Mouse (Mus musculus): Measurements from ENCODE around the gene Cmip. TPM values are rescaled to one million over a fixed set of nuclear protein-coding genes. Genes with fewer than 3 reads are reported as not detected.

Gene Cmip
- total RNA-seq, 2 experiments from 2014 or later, result 288 to 289 TPM

- no peak for DNase-seq (ENCODE audit: extremely low spot score in 1 of 2, low spot score in 1 of 2)
Measured at GRCm38 (mm10) chr8:117368781-117369180, 111.9 kb downstream of the Cmip start.

DNA sequence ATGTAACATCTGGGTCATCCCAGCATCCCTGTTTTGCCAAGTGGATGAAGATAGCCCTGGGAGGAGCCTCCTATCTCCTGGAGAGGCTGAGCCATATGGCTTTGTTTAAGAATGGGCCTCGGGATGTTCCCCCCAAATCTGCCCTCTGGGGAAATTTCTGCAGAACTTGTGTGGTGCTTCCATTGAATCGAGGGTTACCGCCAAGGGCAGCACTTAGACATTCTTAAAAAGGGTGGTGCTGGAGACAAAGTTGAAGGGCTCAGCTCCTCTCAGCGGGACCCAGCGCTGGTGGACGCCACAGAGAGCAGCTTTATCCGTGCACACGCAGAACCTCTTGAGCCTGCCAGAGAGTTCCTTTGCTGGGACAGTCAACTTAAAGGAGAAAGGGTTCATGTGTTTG lies 113.1 kb downstream of the Cmip start:
- no peak for DNase-seq (ENCODE audit: extremely low spot score in 1 of 2, low spot score in 1 of 2)

- no peak for DNase-seq (ENCODE audit: extremely low spot score in 1 of 2, low spot score in 1 of 2)
Measured at GRCm38 (mm10) chr8:117371189-117371588, 114.3 kb downstream of the Cmip start.

GRCm38 (mm10) chr8:117372070-117372469 lies 115.2 kb downstream of the Cmip start:
- DNase-seq (ENCODE audit: extremely low spot score in 1 of 2, low spot score in 1 of 2), result peak; percentile 39 to 43

GRCm38 (mm10) chr8:117373001-117373428 lies 116.2 kb downstream of the Cmip start:
- DNase-seq (ENCODE audit: extremely low spot score in 1 of 2, low spot score in 1 of 2), result no peak

DNA sequence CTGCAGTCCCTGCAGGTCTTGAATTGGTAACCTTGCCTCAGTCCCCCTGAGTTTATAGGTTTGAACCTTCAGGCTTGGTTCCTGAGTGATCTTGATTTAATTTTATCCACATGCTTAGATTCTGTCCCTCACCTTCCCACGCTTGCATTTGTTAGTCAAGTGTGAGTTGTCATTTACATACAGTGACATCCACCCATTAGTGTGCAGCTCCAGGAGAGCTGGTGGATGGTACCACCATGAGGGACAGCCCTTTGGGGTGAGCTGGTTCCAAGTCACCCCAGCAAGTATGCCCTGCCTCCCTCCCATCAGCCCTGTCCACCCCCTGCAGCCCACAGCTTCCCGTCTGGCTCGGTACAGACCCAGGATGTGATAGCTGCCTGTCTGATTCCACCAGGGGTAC lies 117.2 kb downstream of the Cmip start:
- DNase-seq (ENCODE audit: extremely low spot score in 1 of 2, low spot score in 1 of 2), result no peak

- DNase-seq (ENCODE audit: extremely low spot score in 1 of 2, low spot score in 1 of 2), result no peak
Measured at GRCm38 (mm10) chr8:117376997-117377396, 120.1 kb downstream of the Cmip start.

- no peak for DNase-seq (ENCODE audit: extremely low spot score in 1 of 2, low spot score in 1 of 2)
Measured at GRCm38 (mm10) chr8:117378625-117379024, 121.8 kb downstream of the Cmip start.

DNA sequence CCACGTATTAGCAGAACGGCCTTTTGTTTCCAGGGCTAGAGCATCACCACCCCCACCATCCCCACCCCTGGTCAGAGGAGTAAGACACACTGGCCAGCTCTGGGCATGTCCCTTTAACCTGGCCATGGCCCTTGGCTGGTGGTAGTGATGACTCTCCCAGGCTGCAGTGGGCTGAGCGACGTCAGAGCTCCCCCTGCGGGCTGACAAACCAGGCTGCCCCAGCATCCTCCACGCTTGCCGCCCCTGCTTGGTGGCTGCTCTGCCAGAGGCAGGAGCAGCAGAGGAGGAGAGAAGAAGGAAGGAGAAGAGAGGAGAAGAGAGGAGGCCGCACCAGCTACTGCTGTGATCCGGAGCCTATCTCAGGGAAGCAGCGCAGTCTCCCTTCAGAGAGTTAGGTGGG lies 122.3 kb downstream of the Cmip start:
- DNase-seq (ENCODE audit: extremely low spot score in 1 of 2, low spot score in 1 of 2), result peak; percentile 59 to 76

DNA sequence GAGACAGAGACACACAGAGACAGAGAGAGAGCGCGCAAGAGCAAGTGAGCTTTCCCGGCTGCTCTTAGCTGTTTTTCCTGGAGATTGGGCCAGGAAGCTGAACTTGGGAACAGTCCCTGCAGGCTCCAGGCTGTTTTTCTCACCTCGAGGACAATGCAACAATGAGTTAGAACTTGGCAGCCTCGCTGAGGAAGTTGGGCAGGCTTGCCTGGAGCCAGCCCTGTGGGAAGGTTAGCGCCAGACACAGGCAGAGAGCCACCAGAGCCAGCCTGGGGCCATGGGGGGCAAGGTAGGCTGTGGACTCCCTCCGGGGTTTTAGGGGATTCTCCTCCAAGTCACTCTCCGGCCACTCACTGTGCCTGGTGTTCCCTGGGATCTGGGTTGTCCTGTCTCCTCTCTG lies 123.9 kb downstream of the Cmip start:
- peak in 1 of 2 experiments; percentile 38 for DNase-seq (ENCODE audit: extremely low spot score in 1 of 2, low spot score in 1 of 2)

- DNase-seq (ENCODE audit: extremely low spot score in 1 of 2, low spot score in 1 of 2), result peak in 1 of 2 experiments; percentile 56
Measured at GRCm38 (mm10) chr8:117386142-117386541, 129.3 kb downstream of the Cmip start.

GRCm38 (mm10) chr8:117387642-117388041 lies 130.8 kb downstream of the Cmip start:
- no peak for DNase-seq (ENCODE audit: extremely low spot score in 1 of 2, low spot score in 1 of 2)

DNA sequence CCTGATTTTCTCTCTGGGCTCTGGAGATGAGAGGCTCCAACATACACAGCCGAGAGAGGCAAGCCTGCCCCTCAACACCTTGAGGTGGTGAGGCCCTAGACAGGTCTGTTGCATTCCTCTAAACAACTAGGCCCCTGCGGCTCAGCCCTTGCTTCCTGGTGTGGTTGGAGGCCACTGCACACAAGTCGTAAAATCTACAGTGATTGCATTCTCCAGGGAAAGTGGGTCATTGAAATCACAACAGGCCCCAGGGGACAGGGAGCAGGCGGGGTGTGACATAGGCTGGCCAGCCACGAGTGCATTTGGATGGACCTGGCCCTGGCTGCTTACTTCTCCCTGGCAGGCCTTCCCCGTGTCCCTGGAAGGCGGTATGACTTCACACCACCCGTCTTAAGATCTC lies 131.5 kb downstream of the Cmip start:
- DNase-seq (ENCODE audit: extremely low spot score in 1 of 2, low spot score in 1 of 2), result no peak

- no peak for DNase-seq (ENCODE audit: extremely low spot score in 1 of 2, low spot score in 1 of 2)
Measured at GRCm38 (mm10) chr8:117393853-117394252, 137.0 kb downstream of the Cmip start.

GRCm38 (mm10) chr8:117395055-117395454 lies 138.2 kb downstream of the Cmip start:
- peak in 1 of 2 experiments; percentile 42 for DNase-seq (ENCODE audit: extremely low spot score in 1 of 2, low spot score in 1 of 2)

- no peak for DNase-seq (ENCODE audit: extremely low spot score in 1 of 2, low spot score in 1 of 2)
Measured at GRCm38 (mm10) chr8:117396884-117397283, 140.0 kb downstream of the Cmip start.

GRCm38 (mm10) chr8:117397751-117398150 lies 140.9 kb downstream of the Cmip start:
- DNase-seq (ENCODE audit: extremely low spot score in 1 of 2, low spot score in 1 of 2), result no peak

DNA sequence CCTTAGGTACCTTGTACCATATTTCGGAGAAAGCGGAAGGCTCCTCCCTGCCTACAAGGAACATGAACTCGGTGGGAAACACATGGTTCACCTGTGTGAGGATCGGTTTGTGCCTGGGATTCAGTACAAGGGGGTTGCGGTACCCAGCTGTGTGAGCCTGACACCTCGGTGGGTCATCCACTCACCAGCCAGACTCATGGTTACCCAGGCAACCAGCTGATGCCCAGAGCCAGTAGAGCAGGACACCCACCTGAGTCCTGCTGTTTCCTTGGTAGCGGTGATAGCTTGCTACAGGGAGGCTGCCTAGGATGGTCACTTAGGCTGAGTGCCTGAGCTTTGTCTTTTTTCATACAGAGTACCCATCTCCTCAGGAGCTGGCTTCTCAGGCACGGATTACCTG lies 142.4 kb downstream of the Cmip start:
- DNase-seq (ENCODE audit: extremely low spot score in 1 of 2, low spot score in 1 of 2), result no peak

DNA sequence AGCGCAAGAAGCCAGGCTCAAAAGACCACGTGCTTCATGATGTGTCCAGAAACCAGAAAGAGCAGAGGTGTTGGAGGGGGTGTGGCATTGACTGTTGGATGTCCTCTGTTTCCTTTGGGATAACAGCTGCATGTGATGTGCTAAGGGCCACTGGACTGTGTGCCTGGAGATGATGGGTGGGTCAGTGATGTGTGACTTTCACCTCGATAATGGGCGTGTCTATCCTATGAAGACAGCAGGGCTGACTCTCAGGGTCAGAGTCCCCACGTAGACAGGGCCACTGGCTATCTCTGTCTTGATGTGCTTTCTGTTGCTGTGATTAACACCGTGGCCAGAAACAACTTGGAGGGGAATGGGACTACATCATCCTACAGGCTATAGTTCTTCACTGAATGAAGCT lies 144.0 kb downstream of the Cmip start:
- DNase-seq (ENCODE audit: extremely low spot score in 1 of 2, low spot score in 1 of 2), result no peak

- no peak for DNase-seq (ENCODE audit: extremely low spot score in 1 of 2, low spot score in 1 of 2)
Measured at GRCm38 (mm10) chr8:117401880-117402279, 145.0 kb downstream of the Cmip start.

DNA sequence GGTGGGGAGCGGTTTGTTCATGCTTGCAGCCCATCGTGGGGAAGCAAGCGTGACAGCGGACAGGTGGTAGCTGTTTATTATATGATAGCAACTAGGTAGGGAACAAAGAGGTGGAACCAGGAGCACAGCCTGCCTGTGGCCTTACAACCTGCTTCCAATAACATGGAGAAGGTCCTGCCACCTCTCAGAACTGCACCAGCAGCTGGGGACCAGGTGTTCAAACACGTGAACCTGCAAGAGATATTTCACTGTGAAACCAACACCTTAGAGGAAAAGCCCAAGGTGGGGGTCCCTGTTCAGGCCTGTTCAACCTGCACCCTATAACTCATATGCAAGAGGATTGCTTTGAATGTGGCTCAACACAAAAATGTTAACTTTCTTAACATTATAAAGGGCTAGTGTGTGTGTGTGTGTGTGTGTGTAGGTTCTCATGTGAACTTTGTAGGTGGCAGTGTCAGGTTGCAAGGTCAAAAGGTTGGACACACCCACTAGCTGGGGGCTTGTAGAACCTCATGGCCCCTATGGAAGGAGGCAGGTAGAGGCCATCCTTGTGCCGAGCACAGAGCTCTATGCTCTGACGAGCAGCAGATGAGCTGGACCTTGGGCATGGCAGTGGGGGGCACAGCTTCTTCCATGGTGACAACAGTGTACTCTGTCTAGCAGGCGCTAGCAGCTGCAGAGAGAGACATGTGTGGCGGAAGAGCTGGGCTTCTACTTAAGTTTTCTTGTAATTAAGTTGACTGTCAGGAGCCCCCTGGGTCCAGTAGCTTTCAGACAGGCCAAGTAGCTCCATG lies 146.2 kb downstream of the Cmip start:
- DNase-seq (ENCODE audit: extremely low spot score in 1 of 2, low spot score in 1 of 2), result no peak

DNA sequence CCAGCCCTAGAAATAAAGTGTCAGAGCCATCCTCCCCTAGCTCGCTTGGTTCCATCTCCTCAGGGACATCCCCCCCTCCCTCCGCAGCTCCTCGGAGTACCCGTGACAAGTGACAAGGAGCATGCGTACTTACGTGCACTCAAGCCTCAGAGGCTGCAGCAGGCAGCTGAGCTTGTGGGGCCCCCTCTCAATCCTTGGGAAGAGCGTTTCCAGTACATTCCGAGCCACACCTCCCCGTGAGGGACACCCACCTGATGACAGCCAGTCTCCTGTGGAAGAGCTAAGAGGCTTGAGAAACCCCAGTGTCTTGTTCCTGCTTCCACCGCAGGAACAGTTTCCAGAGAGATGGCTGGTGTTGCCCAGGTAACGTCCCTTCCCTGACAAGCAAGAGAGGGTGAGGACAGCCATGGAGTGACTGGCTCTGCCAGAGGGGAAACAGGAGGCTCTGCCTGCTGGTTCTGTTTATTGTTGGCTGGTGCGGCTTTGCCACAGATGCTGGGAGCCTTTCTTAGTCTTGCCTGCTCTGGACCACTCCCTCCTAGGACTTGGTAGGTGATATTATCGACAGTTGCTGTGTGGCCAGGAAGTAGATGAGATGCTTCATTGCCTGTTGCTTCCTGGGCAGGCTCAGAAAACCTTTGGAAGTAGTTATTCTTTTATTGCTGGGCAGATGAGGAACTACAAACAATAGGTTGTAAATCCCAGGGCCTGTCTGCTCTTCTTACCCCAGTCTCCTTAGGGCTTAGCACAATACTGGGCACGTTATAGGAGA lies 147.0 kb downstream of the Cmip start:
- DNase-seq (ENCODE audit: extremely low spot score in 1 of 2, low spot score in 1 of 2), result no peak

Data from layer of hippocampus, postnatal 25 days (tissue).